Mouse (Mus musculus): ENCODE data around the gene Gsto2.

Gene Gsto2

GRCm38 (mm10) chr19:47891562-47892312 is 26.4 kb downstream of the Gsto2 start:
- DNase-seq (ENCODE audit: low spot score in 2 of 2) = no peak

GRCm38 (mm10) chr19:47893092-47893491 is 27.8 kb downstream of the Gsto2 start:
- no peak for DNase-seq (ENCODE audit: low spot score in 2 of 2)

DNA sequence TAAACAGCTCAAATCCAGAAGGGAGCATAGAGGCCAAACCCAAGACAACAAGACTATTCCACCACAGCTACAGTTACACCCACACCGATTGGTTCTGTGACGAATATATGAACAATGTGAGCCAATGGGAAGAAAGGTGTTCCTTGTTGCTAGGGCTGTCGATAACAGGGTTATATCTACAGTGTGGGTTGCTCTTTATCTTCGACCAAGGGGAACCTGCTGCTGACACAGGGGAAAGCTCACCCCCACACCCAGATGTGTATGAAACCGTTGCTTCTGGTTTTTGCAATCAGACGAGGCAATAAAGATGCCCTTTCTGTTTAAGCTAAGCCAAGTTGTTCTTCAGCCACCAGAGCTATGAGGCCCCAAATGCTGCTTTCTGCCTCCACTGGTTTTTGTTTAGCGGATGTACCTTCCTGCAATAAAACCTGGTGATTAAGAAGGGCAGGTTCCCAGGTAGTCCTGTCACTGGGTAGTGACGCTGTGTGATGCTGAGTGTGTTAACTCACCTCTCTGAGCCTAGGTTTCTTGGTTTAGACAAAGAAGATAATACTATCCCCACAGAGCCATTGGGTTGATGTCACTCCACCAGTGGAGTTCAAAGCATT is 33.2 kb downstream of the Gsto2 start:
- DNase-seq (ENCODE audit: low spot score in 2 of 2) = no peak

GRCm38 (mm10) chr19:47900012-47900411 is 34.7 kb downstream of the Gsto2 start:
- no peak for DNase-seq (ENCODE audit: low spot score in 2 of 2)

- no peak for DNase-seq (ENCODE audit: low spot score in 2 of 2)
Measured at GRCm38 (mm10) chr19:47900558-47900957, 35.2 kb downstream of the Gsto2 start.

- no peak for DNase-seq (ENCODE audit: low spot score in 2 of 2)
Measured at GRCm38 (mm10) chr19:47902316-47903201, 37.2 kb downstream of the Gsto2 start.

DNA sequence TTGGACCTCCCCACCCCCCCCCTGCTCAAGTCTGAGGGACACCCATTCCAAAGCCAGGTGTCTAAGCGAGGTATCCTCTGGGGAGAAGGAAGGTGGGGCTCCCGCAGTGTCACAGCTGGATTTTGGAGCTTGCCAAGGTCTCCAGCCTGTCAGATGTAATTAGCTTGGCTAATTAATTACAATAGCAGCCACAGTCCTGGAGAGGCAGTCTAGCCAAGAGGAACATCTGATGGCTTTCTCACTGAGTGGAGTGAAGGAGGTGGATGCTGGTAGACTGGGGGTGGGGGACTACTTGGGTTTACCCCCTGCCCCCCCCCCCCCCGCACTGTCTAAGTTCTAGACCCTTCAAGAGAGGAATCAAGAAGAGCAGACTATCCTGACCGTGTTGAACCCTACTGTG is 38.3 kb downstream of the Gsto2 start:
- no peak for DNase-seq (ENCODE audit: low spot score in 2 of 2)

DNA sequence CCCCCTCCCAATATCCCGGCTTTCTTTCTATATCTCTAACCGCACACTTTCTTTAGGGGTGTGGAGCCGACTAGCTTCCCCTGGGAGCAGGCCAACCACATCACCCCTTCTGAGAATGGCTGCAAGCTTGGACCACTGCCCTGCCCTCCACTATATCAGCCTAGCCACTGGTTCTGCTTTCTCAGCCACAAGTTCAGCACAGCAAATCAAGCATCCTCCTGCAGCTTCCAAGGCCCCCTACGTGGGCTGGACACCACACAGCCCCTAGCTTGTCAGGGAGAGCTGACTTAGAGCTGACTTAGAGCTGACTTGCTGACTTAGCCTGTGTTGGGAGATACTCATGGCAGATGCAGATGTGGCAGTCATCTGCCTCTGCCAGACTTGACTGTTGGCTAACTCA is 39.7 kb downstream of the Gsto2 start:
- DNase-seq (ENCODE audit: low spot score in 2 of 2) = no peak

GRCm38 (mm10) chr19:47905603-47906002 is 40.3 kb downstream of the Gsto2 start:
- no peak for DNase-seq (ENCODE audit: low spot score in 2 of 2)

- no peak for DNase-seq (ENCODE audit: low spot score in 2 of 2)
Measured at GRCm38 (mm10) chr19:47907596-47907995, 42.3 kb downstream of the Gsto2 start.

DNA sequence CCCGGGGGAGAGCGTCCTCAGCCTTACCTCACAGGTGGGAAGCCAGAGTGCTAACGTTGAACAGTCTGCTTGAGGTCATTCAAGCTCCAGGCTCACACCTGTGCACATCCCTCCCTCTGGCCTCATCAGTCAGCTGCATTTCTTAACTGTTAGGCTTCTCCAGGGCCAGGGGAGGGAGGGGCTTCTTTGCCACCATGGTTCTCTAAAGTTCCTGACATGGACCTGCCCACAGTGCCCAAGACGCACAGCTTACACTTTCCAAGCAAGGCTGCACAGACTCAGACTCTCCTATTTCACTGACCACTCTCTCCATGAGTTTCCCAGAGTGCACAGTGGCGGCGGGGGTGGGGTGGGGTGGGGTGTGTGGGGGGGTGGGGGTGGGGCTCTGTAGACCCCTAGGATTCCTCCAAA is 43.6 kb downstream of the Gsto2 start:
- no peak for DNase-seq (ENCODE audit: low spot score in 2 of 2)

DNA sequence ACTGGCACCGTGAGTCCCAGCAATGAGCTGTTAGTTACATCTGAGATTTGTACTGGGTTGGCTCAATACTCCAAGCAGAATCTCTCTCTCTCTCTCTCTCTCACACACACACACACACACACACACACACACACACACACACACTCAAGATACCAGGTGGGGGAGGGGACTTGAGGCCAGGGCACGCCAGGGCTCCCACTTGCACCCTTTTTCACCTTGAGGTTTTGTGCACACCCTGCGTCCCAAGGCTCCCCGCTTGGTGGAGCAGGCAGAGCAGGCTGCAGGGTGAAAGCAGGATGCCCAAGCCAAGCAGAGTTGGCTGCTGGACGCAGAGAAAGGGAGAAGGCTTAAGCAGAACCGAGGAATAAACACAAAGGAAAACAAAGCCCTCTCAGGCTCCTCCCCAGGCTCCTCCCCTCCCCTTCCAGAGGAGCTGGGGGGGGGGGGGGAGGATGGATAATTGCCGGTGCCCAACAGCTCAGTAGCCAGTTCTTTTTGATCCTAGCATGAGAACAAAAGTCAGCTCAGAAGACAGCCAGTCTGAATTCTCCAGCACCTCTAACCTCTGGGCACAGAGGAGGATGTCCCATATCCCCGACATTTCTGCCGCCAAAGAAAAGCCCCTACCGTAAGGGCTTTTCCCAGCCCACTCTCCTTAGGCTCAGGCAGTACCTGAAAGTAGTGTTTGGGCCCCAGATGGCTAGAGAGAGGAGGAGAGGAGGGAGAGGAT is 44.2 kb downstream of the Gsto2 start:
- DNase-seq (ENCODE audit: low spot score in 2 of 2) = no peak

GRCm38 (mm10) chr19:47910117-47910618 is 44.8 kb downstream of the Gsto2 start:
- DNase-seq (ENCODE audit: low spot score in 2 of 2) = no peak

- DNase-seq (ENCODE audit: low spot score in 2 of 2) = no peak
Measured at GRCm38 (mm10) chr19:47910751-47911150, 45.4 kb downstream of the Gsto2 start.

- no peak for DNase-seq (ENCODE audit: low spot score in 2 of 2)
Measured at GRCm38 (mm10) chr19:47913344-47913743, 48.0 kb downstream of the Gsto2 start.

DNA sequence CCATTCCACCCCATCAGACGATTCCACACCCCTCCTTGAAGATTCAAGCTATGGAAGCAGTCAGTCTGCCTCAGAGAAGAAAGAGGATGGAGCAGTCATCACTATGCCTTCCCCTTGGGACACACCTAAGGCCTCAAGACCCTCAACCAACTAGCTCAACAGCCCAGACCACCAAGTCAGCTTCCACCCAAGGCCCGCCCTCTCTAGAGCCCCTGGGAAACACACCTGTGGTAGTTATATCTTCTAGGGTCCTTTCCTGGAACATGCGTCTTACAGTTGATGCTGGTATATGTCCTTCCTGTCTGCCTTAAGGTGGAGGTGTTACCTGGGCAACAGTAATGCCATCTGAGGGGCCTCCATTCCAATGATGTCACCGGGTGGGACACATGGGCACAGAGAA is 48.9 kb downstream of the Gsto2 start:
- DNase-seq (ENCODE audit: low spot score in 2 of 2) = no peak

- no peak for DNase-seq (ENCODE audit: low spot score in 2 of 2)
Measured at GRCm38 (mm10) chr19:47915251-47915650, 49.9 kb downstream of the Gsto2 start.

DNA sequence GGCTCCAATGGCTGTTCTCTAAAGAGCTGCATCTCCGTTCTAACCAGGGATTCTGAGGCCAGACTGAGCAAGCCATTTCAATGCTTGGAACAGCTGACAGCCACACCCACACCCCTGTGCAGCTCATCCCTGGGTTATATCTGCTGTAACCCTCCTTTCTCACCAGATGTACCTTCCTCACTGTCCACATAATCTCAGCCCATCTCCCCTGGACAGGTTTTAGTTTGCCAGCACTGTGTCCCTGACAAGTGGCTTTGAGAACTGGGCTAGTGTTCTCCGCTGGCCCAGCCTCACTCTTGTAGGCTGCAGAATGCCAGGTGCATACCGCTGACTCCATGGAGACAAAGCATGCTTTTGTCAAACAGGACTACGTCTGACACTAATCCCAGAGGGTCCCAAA is 52.1 kb downstream of the Gsto2 start:
- no peak for DNase-seq (ENCODE audit: low spot score in 2 of 2)

- DNase-seq (ENCODE audit: low spot score in 2 of 2) = no peak
Measured at GRCm38 (mm10) chr19:47918016-47918415, 52.7 kb downstream of the Gsto2 start.

GRCm38 (mm10) chr19:47918455-47919101 is 53.2 kb downstream of the Gsto2 start:
- peak; percentile 44 to 45 for DNase-seq (ENCODE audit: low spot score in 2 of 2)

All from thymus, postnatal 10 days (tissue).